Mouse (Mus musculus): Measurements from ENCODE around the gene Baiap2l1. TPM values are rescaled to one million over a fixed set of nuclear protein-coding genes. Genes with fewer than 3 reads are reported as not detected.

The Baiap2l1 gene
- polyA plus RNA-seq (2012; rRNA removed; ENCODE audit: low replicate concordance), result 1.9 TPM in 2 replicates

DNA sequence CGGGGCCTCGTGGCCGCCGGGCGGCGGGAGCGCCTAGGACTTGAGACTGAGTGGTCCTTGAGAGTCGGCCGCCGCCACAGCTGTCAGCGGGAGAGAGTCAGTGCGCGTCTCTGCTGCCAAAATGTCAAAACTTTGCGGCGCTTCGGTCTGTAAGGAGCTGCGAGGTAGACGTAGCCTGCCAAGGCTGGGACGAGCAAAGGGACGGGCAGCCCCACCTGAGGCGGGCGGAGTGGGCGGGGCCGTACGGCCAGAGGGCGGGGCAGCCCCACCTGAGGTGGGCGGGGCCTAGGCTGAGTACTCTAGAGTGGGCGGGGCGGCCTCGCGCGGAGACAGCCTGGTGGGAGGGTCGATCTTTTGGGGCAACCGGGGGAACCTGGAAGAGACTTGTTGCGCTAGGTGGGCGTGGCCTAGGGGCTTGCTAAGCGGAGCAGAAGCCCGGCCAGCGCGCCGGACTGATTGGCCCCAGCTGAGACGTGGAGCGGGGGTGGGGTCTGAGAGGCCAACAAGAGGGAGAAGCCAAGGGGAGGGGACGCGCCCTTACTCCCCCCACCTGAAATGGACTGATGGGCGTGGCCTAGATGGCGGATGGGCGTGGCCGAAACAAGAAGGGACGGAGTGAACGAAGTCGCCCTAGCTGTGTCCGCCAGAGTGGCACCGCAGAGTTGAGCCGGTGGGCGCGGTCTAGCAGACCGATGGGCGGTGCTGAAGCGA is at the start of gene Baiap2l1:
TSS of gene Baiap2l1 (minus strand) at position 232 of the 711 bp plus-strand sequence.

GRCm38 (mm10) chr5:144243901-144244487 is 113.9 kb downstream of the Baiap2l1 start, which contains the start of gene Bri3:
Gene Bri3 (plus strand): TSS chr5:144244437.

GRCm38 (mm10) chr5:144223503-144223862 is 134.4 kb downstream of the Baiap2l1 start, which contains the start of gene Tecpr1:
Gene Tecpr1 (minus strand): TSS chr5:144223615.

Other genes with a start within 250 kb of the Baiap2l1 start
- 0.67 and 0.79 TPM in 2 replicates for gene Bhlha15, start 167.8 kb downstream of the Baiap2l1 start, polyA plus RNA-seq (2012; rRNA removed; ENCODE audit: low replicate concordance)
- gene Tecpr1, start 134.5 kb downstream of the Baiap2l1 start, polyA plus RNA-seq (2012; rRNA removed; ENCODE audit: low replicate concordance), result 66.3 and 102 TPM in 2 replicates
- 107 and 119 TPM in 2 replicates for gene Bri3, start 113.7 kb downstream of the Baiap2l1 start, polyA plus RNA-seq (2012; rRNA removed; ENCODE audit: low replicate concordance)
- gene Nptx2, start 187.8 kb upstream of the Baiap2l1 start, polyA plus RNA-seq (2012; rRNA removed; ENCODE audit: low replicate concordance), result 1.6 and 1.8 TPM in 2 replicates